Mouse (Mus musculus): ENCODE data around the gene Neu4.
"Not testable (repeated sequence)": the region's sequence is repeated elsewhere in the genome, so short reads cannot be mapped to it uniquely, and the experiment has no call there.

Neu4 gene

DNA sequence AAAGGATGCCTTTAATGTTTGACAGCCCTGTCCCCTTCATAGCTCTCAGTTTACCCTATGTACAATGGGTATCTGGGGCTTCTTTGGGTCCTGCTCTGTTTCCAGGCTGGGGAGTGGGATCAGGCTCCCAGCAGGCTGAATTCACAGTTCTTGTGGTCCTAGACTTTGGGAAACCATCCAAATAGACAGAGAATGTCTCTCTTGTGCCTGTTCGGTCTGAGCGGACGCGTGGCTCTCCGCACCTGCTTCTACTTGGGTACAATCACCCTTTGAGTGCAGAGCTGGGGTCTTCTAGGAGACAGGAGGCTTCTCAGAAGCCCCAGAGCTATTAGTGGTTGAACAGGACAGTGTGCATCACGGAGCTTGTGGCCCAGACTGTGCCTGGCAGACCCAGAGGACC lies at the start of gene Neu4:
Gene Neu4 (plus strand): TSS at position 301 of the 400 bp plus-strand sequence.
- DNase-seq (ENCODE audit: low spot score), result no peak

DNA sequence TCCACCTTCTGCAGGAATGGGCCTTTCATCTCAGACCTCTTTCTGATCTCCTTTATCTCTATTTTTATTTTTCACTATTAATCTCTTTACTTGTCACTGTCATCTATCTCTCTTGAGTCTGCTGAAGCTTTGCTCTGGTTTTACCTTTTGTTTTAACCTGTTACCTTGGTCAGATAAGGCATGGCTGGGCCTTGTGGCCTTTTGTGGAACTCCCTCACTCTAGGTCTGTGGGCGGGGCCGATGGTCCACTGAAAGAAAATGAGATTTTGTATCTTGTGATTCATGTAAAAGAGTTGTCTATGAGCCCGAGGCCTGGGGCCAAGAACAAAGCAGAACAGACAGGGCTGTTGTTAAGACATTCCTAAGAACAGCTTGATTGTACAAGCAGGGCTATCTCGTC lies 49.5 kb upstream of the Neu4 start:
- DNase-seq (ENCODE audit: low spot score), result not testable (repeated sequence)

DNA sequence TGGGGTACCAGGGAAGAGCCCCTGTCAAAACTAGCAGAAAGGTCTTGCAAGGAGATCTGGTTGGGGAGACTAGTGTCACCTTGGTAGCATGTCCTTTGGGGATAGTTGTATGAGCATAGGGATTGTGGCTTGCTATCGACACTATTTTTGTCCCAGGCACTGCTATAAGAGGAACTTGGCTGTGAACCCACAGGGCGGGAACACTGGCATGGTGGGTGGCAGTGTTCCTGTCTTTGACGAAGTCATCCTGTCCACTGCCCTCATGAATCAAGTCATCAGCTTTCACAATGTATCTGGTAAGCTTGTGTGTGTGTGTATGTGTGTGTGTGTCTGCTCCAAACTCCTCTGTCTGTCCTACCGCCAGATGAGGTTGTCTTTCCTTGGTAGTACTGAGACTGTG lies 44.5 kb upstream of the Neu4 start:
- DNase-seq (ENCODE audit: low spot score), result not testable (repeated sequence)

DNA sequence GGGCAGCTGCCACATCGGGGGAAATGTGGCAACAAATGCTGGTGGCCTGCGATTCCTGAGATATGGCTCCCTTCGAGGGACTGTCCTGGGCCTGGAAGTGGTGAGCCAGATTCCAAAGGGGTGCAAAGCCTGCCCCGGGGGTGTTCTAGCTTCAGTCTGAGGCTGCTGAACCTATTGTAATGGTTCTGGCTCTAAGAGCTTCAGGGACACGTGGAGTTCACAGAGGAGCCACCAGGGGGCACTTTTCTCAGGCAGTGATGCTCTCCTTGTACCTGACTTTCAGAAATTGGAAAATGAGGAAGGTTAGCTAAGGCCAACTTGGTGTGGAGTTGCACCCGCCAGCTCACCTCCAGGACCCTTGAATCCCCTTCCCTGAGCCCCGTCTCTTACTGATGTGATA lies 42.0 kb upstream of the Neu4 start:
- not testable (repeated sequence) for DNase-seq (ENCODE audit: low spot score)

DNA sequence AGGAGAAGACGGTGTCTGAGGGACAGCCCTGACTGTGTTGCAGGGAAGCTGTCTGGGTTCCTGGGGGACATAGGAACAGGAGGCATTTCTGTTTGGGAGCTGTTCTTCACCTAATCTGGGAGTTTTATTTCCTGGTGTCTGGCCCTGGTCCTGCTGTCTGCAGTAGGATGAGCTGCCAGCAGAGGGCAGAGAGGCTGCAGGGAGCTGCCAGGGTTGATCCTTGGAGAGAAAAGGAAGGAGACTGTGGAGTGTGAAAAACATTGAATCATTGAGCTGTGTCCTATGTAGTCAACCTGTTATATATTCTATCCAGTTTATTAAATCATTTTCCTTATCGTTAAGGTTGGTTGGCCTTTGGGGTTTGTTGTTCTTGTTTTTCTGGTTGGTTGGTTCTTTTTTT lies 39.3 kb upstream of the Neu4 start:
- DNase-seq (ENCODE audit: low spot score), result not testable (repeated sequence)

DNA sequence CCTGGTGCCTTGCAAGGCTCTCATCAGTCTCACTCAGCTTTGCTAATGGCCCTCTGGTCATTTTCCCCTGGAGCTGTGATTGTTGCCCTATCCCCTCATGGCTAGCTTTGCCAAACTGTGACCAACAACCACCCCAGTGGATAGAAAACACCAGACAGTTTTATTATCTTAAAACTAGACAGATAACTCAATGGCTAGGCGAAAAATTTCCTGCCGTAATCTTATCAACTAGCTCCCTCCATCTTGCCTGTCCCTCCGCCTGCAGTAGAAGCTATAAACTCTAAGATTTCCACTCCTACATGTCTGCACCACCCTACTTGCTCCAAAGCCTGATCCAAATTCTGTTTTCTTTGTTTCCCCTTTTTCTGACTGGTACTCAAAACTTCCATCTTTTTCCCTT lies 34.1 kb upstream of the Neu4 start:
- DNase-seq (ENCODE audit: low spot score), result no peak

DNA sequence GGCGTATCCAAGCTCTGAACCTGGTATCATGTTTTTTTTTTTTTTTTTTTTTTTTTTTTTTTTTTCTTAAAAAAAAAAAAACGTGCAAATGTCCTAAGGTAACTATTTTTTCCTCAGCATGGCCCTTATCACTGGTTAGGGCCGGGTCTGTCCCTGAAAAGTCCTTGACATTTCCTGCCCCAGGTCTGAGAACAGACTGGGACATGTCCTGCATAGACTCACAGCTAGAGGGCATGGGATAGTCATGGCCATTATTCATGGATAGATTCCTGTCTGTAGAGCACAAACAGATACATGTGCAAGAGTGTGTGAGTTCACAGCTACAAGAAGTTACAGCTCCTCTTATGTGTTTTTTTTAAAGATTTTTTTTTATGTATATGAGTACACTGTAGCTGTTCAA lies 31.5 kb upstream of the Neu4 start:
- no peak for DNase-seq (ENCODE audit: low spot score)

DNA sequence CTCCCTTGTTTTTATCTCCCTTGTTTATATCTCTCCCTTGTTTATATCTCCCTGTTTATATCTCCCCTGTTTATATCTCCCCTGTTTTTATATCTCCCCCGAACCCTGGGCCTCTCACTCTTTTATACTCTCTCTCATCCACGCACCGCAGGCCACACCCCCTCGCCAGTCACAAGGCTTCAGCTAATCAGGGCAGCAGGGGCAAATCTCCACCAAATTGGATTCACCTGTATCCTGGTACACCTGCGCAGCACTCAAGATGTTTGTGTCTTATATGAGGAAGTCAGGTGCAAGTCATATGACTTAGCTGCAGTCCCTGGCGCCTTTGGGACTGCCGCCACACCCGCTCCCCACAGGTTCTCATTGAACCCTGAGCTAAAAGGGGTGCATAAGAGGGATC lies 30.0 kb upstream of the Neu4 start, which contains the start of gene Gal3st2c:
Gene Gal3st2c (plus strand): TSS at position 301 of the 400 bp plus-strand sequence.
- DNase-seq (ENCODE audit: low spot score), result not testable (repeated sequence)

DNA sequence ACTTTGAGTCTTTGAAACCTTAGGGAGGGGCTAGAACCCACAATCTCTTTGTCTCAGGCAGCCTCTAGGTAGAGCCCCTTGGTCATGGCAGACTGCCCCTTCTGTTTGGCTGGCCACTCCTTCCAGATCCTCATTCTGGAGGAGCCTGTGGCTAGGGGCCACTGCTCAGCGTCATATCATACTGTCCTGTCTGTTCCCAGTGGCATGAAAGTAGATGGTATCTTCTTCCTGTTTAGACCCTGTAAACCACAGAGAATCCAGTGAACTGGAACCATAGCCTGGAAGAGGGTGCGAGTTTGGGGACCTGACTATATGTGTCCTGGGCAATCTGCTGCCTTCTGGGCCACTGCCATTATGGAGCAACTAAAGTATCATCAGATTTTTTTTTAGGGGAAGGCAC lies 29.2 kb upstream of the Neu4 start:
- DNase-seq (ENCODE audit: low spot score), result not testable (repeated sequence)

DNA sequence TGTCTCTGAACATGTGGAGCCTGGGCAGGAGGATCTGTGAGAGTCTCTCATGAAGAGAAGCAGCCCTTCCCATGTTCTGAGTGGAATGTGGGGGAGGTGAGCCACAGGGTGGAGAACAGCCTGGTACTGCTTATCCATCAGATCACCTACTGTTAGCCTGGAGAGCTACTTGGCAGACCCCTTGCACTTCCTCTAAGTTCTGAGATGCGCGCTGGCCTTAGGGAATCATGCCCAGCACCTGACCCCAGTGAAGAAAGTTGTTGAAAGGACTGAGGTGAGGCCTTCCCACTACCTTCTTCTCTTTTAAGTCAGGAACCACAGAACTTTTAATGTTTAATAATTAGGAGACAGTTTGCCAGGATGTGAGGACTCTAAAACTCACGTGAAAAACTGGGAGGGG lies 28.8 kb upstream of the Neu4 start:
- DNase-seq (ENCODE audit: low spot score), result not testable (repeated sequence)

DNA sequence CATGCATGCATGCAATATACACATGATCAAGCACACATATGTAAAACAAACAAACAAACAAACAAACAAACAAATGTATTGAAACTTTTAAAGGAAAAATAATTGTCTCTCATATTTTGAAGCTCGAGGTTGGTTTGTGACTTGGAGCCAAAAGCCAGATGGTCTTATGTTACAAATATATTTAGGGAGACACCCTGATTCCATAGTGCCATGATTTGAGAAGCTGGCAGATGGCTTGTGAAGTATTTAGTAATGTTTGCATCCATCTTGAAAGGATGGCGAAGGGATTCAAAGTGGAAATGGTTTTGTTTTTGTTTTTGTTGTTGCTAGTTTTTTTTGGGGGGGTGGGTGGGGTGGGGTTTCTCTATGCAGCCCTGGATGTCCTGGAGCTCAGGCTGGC lies 19.2 kb upstream of the Neu4 start:
- no peak for DNase-seq (ENCODE audit: low spot score)

DNA sequence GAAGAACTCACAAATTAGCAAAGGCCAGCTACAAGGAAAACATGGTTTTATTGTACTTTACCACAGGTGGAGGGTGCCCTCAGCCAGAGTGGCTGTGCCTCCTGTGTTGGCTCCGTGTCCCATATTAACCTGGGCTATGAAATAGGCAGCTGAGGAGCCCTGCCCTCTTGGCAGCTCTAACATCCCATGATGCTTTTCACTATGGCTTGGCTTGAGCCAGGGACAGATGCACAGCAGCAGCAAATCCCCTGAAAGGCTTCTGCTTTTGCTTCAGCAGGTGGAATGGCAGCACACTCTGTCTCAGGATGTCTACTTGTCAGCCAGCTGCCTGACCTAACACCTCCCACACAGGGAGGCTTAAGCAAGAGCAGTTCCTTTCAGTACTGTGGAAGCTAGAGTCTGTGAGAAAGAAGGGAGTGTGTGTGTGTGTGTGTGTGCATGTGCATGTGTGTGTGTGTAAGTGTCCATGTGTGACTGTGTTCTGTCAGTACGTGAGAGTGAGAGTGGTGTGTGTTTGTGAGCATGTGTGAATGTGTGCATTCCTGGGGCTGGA lies 14.2 kb upstream of the Neu4 start:
- not testable (repeated sequence) for DNase-seq (ENCODE audit: low spot score)

DNA sequence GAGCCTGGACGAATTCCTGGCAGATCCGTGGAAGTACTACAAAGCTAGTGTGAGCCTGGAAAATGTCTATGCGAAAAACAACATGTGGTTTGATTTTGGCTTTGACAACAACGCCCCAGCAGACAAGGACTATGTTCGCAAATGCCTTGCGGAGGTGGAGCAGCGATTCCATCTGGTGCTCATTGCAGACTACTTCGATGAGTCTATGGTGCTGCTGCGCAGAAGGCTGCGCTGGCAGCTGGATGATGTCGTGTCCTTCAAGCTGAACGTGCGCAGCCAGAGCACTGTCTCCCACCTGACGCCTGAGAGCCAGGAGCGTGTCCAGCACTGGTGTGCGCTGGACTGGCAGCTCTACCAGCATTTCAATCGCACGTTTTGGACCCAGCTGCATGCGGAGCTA lies 11.4 kb upstream of the Neu4 start:
- DNase-seq (ENCODE audit: low spot score), result not testable (repeated sequence)

DNA sequence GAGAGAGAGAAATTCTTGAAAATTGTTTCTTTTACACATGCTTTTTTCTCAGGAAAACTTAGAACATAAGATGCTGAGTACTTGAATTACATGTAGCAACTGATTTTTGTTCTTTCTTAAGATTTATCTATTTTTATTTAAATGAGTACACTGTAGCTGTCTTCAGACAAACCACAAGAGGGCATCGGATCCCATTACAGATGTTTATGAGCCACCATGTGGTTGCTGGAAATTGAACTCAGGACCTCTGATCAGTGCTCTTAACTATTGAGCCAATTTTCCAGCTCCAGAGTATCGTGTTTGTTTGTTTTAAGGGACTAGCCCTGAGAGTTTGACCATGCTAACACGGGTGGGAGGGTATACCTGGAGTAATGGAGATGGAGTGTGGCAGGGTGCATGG lies 8.6 kb upstream of the Neu4 start:
- DNase-seq (ENCODE audit: low spot score), result peak; percentile 5

DNA sequence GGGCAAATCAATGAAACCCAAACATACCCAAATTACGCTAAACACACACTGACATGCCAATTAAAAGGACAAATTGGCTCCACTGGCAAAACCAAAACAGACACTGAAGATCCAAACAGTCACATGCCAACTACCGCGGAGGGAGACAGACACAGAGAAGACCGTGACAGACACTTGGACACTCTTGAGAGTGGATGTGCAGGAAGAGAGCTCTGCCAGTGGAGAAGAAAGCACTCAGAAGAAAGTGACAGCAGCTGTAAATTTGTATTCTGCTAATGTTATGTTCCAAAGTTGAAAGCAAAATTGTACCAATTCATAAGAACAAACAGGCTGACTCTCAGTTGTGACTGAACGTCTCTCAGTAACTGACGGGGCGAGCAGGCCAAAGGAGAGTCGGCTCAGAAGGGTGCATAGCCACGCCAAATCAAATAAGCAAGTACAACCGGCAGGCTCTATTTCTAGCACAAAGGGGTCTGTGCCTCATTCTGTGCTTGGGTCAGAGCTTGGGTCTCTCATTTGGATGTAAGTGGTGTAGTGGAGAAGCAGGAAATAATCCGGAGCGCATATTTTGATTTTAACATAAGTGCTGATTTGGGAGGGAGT lies 7.4 kb downstream of the Neu4 start:
- no peak for DNase-seq (ENCODE audit: low spot score)

DNA sequence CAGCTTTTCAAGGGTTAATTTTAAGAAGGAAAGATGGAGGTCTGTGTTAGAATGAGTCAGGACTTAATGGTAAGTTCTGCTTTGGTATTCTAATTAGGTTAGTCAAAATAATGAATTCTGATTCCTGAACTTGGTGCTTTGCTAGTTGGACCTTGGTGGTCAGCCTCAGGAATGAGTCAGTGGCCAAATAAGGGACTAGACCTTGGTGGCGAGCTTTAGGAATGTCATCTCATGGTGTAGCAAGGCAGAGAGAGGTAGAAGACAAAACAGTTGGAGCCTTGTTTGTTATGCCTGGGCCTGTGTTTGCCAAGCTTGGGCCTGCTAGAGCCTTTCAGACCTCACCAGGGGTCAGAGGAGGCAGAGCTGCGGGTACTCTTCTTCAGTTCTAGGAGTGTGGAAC lies 8.5 kb downstream of the Neu4 start:
- no peak for DNase-seq (ENCODE audit: low spot score)

DNA sequence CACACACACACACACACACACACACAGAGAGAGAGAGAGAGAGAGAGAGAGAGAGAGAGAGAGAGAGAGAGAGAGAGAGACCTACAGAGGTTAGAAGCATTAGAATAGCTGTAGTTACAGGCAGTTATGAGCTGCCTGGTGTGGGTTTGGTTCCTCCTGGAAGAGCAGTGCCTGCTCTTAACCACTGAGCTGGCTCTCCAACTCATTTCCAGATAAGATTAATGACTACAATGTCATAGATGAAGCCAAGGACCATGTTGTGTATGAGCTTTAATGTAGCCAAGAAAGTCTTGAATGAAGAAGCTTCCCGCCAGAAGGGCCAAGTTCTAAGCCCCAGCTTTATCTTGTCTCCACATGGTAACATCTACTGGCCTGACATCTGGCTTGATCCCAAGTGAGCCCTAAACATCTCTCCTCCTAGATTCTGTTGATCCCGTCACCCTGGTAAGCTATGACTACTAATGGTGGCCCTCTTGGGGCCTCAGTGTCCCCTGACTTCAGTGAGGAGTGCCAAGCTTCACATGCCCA lies 12.9 kb downstream of the Neu4 start:
- no peak for DNase-seq (ENCODE audit: low spot score)

DNA sequence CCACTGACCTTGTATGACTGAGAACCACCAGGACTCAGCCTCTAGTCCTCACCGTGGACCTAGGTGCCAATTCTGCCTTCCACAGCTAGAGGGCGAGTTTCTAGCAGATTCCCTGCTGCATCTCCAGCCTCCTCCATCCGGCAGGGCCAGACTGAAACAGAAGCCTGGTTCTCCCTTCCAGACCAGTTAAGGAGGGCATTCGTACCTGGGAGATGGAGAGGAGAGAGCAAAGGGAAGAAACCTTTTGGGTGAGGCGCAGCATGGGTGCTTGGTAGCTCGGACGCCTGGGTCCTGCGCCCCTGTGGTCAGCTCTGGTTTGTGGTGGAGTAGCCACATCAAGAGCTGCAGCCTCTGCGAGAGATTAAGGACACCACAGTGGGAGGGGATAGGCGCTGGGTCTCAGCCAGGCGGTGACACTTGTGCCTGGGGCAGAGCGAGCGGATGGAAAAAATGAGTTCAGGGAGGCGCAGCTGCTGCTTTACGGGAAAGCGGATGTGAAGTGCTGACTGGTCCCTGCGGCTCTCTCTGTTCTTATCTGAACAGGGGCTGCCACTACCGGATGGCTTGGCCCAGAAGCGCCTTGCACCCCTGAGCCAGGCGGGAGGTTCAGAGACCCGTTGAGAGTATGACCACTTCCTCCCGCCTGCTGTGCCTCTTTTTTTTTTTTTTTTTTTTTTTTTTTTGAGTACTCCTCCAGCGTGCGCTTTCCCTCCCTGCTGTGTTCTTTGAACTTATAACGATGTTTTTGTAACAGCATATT lies 14.9 kb downstream of the Neu4 start:
- peak; percentile 28 for DNase-seq (ENCODE audit: low spot score)

DNA sequence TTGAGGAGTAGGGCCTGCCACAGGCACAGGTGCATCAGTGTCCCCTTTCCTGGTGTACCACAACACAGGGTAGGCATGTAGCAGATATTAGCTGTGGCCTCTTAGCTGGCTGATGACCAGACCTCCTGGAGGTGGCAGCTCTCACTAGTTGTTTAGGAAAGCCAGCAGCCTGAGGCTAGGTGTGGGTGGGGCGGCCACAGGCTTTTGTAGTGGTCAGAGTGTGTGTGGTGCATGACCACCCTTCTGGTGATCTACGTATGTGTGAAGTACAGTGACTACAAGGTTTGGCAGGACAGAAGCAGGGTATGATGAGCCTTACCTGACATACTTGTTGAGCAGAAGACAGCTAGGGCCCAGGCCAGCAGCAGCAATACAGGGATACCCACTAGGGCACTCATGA lies 20.1 kb downstream of the Neu4 start:
- DNase-seq (ENCODE audit: low spot score), result no peak

DNA sequence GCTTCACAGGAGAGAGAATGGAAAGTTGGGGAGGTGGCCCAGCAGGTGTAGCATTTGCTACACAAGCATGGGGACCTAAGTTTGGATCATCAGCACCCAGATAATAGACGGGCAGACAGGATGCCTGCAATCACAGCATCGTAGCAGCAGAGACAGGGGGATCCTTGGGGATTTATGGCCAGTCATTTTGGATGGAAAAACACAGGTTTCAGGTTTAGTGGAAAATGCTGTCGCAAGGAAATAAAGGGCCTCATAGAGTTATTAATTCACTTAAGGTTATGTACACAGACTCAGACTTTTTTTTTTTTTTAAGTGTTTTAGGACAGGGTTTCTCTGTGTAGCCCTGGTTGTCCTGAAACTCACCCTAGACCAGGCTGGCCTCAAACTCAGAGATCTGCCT lies 25.3 kb downstream of the Neu4 start:
- DNase-seq (ENCODE audit: low spot score), result no peak

DNA sequence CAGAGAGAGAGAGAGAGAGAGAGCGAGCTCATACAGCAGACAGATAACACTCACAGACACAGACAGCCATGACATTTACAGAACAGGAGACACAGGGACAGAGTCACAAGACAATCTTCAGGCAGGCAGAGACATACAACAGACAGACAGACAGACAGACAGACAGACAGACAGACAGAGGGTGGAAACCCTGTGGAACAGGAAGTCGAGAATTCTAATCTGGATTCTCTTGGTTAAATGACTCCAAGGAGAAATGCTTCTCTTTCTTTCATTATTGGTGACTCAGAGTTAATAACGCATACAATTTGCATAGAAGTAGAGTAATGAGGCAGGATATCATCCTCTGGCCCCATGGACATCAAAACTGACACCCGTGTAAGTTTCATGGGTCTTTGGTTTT lies 26.3 kb downstream of the Neu4 start:
- DNase-seq (ENCODE audit: low spot score), result no peak

DNA sequence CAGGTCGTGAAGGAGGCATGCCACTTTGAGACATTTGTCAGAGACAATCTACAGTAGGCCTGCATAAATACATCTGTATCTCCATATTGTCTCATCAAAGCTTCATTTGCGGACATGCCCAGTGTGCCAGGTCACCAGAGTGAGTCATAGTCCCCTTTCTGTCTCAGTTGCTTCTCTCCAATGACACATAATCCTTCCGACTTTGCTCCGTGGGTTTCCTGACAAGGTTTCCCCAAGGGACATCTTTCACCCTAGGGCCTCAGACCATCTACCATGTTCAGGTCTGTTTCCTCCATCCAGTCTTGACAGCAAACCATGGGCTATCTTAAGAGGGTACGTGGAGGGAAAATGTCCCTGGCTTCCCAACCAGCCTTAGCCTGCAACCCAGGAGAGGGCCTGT lies 30.9 kb downstream of the Neu4 start:
- no peak for DNase-seq (ENCODE audit: low spot score)

DNA sequence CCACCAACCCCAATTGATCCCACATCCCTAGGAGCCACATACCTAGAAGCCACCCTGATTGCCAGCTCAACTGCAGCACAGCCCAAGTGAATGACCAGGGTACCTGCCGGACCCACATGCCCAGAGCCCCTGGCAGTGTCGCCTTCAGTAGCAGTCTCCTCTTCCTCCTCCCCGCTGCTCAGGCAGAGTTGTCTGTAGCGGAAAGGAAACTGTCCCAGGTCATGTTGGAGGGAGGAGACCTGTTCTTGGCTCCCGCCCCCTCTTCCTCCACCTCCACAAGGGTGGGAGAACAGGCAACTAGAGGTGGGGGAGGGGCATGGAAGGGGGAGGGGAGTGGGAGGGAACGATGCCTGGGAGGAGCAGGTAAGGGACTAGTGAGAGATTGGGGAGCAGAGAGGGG lies 32.1 kb downstream of the Neu4 start, which contains the start of gene Pdcd1:
Gene Pdcd1 (minus strand): TSS at position 181 of the 400 bp plus-strand sequence.
- DNase-seq (ENCODE audit: low spot score), result no peak

Data from adipocyte (in vitro differentiated cells).